Mouse (Mus musculus): ENCODE results near the gene Bsn. TPM values are rescaled to one million over a fixed set of nuclear protein-coding genes. Genes with fewer than 3 reads are reported as not detected.

The Bsn gene
- total RNA-seq (2021), result 100 to 1,000 TPM; 203 to 219 TPM
- long read RNA-seq, experiment 1, partial matches to known transcripts, result 16 of 76 reads
- long read RNA-seq, experiment 1, other reads (novel, unspliced or antisense), result 60 of 76 reads
- long read RNA-seq, experiment 2, partial matches to known transcripts, result 9 of 65 reads
- long read RNA-seq, experiment 2, other reads (novel, unspliced or antisense), result 56 of 65 reads

GRCm38 (mm10) chr9:108189787-108190679 lies at the start of gene Bsn:
Gene Bsn, minus strand, starts transcription at chr9:108190384.
- DNase-seq (ENCODE audit: low spot score in 2 of 2), result peak; percentile 74 to 80

GRCm38 (mm10) chr9:108239951-108240350 lies 49.8 kb upstream of the Bsn start:
- DNase-seq (ENCODE audit: low spot score in 2 of 2), result no peak

- DNase-seq (ENCODE audit: low spot score in 2 of 2), result no peak
These were observed 48.6 kb upstream of the Bsn start for GRCm38 (mm10) chr9:108238831-108239230.

GRCm38 (mm10) chr9:108238402-108238801 lies 48.2 kb upstream of the Bsn start:
- DNase-seq (ENCODE audit: low spot score in 2 of 2), result no peak

DNA sequence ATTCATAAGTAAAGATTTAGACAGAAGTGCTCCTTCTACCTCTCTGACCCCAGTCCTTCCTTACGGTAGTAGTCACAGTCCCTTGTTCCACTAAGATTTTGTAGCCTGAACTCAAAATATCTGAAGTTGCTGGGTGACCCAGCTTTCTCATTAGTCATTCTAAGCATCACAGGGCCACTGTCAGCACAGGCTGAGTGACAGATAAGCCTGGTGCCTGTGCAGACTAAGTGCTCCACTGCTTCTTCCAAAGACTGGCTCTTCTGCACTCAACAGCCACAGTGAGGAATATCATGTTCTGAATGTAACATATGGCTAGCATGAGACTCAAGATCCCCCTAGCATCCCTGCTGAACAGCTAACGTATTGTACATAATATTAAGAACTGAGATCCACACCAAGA lies 44.5 kb upstream of the Bsn start:
- DNase-seq (ENCODE audit: low spot score in 2 of 2), result no peak

GRCm38 (mm10) chr9:108232908-108233307 lies 42.7 kb upstream of the Bsn start:
- DNase-seq (ENCODE audit: low spot score in 2 of 2), result no peak

DNA sequence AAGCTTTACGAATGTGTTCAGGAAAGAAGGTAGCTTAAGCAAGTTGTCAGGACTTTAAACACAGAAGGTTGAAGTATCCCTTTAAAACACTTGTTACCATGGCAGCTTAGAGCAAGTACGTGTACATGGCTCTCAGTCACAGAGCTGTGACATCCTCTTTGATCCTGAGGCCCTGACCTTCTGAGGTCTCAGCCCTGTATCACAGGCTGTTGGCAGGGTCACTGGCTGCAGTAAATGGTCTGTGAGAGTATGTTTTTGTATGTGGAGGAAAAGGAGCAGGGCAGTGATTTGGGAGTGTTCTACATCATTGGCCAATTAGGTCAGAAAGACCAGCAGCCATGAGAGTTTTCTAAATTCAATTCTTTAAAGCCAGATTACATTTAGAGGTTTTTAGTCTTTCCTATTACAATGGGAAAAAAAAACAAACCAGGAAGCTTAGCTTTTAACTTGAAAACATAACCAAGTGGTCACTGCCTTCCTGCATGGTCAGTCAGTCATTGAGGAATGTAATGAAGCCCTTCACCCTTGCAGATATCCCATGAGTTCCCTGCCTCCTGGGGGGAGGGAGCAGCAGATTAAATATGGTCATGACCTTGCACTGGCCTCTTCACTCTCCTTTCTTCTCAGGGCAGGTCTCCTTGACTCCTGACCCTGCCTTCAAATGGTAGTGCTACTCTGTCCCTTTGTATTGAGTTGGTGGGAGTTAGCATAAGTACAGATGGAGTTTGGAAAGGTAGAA lies 37.9 kb upstream of the Bsn start:
- DNase-seq (ENCODE audit: low spot score in 2 of 2), result no peak

GRCm38 (mm10) chr9:108225166-108225565 lies 35.0 kb upstream of the Bsn start:
- no peak for DNase-seq (ENCODE audit: low spot score in 2 of 2)

- DNase-seq (ENCODE audit: low spot score in 2 of 2), result no peak
These were observed 33.4 kb upstream of the Bsn start for GRCm38 (mm10) chr9:108223633-108224032.

DNA sequence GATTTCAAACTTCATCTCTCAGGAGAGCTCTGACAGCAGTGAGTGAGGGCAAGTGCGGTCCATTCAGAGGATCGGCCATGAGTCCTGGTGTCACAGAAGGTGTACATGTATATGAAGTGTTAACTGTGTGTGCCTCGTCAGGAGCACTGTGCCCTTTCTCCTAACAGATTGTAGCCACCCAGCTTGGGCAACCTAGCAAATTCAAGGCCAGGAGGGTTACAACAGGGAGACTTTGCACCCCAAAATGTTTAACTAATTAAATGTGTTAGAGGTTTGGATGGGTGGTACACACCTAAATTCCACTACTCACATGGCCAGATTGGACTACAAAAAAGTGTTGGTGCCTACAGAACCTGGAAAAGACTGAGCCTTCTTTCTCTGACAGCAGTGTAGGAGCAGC lies 31.4 kb upstream of the Bsn start:
- no peak for DNase-seq (ENCODE audit: low spot score in 2 of 2)

DNA sequence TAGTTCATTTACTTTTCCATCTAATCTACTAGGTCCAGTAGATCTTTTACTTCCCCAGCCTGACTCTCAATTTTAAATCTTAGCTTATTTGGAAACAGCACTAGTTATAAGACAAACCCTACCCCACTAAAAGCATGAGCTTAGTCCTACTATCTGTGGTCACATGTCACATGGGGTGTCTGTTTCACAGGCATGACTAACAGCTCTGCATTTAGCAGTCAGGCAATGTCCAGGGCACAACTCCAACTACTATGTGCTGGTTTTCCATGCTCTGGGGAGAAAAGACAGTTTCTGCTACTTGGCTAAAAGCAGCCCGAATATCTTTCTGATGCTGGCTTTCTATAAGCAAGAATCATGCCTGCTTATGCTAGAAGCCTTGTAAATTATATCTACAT lies 30.2 kb upstream of the Bsn start:
- DNase-seq (ENCODE audit: low spot score in 2 of 2), result no peak

- DNase-seq (ENCODE audit: low spot score in 2 of 2), result no peak
These were observed 29.7 kb upstream of the Bsn start for GRCm38 (mm10) chr9:108219766-108220379.

DNA sequence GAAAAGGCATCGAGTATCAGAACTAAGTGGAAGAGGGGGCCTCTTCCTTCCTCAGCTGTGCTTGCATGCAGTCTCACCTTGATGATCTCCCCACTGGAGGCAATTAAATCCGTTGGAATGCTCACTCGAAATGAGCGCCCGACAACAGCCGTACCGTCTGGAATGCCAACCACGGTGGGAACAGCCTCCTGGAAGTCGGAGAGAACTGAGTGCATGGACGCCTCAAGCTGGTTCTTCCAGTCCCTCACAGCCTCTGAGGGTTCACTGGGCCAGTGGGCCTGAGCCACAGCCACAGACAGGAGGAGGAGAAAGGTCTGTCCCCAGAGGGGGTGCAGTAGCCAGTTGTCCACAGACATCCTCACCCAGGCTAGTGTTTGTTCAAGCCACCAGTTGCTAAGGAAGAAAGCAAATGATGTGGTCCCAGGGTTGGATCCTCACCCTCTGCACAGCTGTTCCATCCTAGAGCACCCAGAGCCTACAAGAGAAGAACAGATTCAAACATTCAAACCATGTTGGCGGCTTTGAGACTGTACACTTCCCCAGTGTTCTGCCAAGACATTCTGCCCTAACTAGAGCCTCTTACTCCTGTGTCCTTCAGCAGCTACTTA lies 27.9 kb upstream of the Bsn start:
- DNase-seq (ENCODE audit: low spot score in 2 of 2), result no peak

GRCm38 (mm10) chr9:108217406-108217805 lies 27.2 kb upstream of the Bsn start:
- DNase-seq (ENCODE audit: low spot score in 2 of 2), result no peak

DNA sequence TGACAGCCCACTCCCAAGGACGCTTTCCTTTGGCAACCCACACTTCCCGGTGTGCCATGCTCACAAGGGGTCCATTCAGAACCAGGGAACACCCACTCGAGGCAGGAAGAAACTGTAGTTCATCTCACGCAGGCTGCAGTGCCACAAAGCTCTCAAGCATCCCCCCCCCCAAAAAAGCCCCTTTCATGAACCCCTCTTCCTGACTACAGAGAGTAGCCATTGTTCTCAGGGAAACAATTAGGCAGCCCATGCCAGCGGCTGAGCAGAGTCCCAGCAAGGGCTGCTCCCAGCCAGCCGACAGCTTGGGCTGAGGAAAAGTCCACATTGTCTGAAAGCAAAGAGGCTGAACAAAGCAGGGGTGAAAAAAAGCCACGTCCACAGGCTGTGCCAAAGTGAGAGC lies 22.9 kb upstream of the Bsn start:
- DNase-seq (ENCODE audit: low spot score in 2 of 2), result no peak

DNA sequence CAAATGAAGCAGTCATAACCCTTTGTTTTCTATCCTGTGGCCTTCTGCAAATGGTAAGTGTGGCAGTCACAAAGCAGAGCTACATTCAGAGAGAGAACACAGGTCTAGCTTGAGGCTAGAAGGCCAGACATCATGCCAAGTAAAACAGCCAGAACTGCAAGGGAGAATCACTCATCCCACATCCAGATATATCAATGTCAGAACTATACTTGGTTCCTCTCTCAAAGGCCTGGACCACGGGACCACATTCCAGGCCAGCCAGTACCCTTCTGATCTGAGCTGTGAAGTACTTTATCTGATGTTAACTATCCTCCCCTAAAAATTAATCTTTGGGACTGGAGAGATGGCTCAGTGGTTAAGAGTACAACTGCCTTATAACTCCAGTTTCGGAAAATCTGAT lies 22.2 kb upstream of the Bsn start:
- no peak for DNase-seq (ENCODE audit: low spot score in 2 of 2)

GRCm38 (mm10) chr9:108205571-108205901 lies 15.4 kb upstream of the Bsn start:
- no peak for DNase-seq (ENCODE audit: low spot score in 2 of 2)

DNA sequence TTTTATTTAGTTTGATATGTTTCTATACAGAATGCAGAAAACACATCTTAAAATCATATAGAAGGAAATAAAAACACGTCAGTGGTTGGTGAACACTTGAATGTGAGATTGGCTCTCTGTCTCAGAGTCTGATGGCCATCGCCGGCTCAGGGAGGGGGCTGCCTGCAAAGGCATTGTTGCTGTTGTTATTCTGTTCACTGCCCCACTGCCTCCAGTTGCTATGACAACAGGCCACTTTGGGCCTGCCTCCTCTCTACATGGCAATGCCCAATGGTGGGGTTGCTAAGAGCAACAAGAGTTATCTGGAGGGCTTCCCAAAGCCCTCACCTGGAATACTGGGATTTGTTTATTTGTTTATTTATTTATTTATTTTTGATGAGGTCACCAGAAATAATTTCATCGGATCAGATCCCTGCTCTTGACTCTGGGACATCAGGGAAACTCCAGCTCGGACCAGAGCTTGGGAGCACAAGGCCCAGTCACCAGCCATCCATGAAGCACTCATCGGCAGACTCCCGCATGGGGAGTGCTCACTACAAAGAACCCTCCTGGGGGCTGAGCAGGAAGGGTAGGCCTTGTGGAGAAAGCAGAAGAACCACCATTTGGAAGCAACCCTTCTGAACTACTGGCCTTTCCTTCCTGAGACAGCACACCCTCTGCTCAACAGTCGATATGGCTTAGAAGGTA lies 14.8 kb upstream of the Bsn start:
- no peak for DNase-seq (ENCODE audit: low spot score in 2 of 2)

DNA sequence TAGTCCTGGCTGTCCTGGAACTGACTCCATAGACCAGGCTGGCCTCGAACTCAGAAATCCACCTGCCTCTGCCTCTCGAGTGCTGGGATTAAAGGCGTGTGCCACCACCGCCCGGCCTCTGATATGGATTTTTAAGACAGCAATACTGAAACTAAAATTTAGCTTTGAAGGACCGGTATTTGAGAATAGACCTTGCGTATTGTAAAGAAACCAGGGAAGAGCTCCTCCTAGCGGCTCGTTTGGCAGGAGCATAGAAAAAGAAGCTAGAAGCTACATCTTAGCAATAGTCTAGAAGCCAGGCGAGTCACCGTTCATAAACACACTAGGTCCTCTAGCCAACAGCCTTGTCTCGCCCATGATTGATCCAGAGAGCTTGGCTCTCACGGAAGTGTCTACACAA lies 12.8 kb upstream of the Bsn start:
- DNase-seq (ENCODE audit: low spot score in 2 of 2), result peak; percentile 71 to 74

DNA sequence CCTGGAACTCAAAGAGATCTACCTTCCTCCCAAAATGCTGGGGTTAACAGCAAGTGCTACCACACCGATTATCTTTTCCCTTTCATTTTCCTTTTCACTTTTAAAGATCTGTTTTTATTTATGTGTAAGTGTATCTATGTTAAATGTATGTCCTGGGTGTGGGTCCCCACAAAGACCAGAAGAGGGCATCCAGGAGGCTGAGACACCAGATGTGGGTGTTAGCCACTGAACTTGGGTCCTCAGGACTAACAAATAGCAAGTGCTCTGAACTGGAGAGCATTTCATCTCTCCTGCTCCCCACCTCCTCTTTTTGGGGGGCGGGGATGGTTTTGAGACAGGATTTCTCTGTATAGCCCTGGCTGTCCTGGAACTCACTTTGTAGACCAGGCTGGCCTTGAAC lies 12.0 kb upstream of the Bsn start:
- no peak for DNase-seq (ENCODE audit: low spot score in 2 of 2)

GRCm38 (mm10) chr9:108201160-108201559 lies 11.0 kb upstream of the Bsn start:
- DNase-seq (ENCODE audit: low spot score in 2 of 2), result peak; percentile 86 to 95
